Mouse (Mus musculus) kidney, embryonic 15.5 days (tissue): ENCODE data around the gene Etv6. TPM values are rescaled to one million over a fixed set of nuclear protein-coding genes. Genes with fewer than 3 reads are reported as not detected.

Experiments used
- ATAC-seq: fragments of 200-750 bp; cut with Nextera tagmentation; replicated peaks from 2 replicates; pipeline ENCODE4 v1.8.0; 2017; ENCODE audit warnings: moderate TSS enrichment; ENCODE audit not compliant: low FRiP score
- H3K27ac ChIP-seq: fragments of 300-500 bp; sonication (generic); 2 replicates; pipeline ENCODE4 v1.5.1; 2015; ENCODE audit warnings: mild to moderate bottlenecking, inconsistent platforms
- H3K27me3 ChIP-seq: fragments of 300-500 bp; sonication (generic); 2 replicates; pipeline ENCODE4 v1.6.1; 2015; ENCODE audit warnings: inconsistent platforms
- H3K36me3 ChIP-seq: fragments of 300-500 bp; sonication (generic); 2 replicates; pipeline ENCODE4 v1.6.1; 2015; ENCODE audit warnings: inconsistent platforms
- H3K4me1 ChIP-seq: fragments of 300-500 bp; sonication (generic); 2 replicates; pipeline ENCODE4 v1.6.1; 2015; ENCODE audit warnings: inconsistent platforms
- H3K4me2 ChIP-seq: fragments of 300-500 bp; sonication (generic); 2 replicates; pipeline ENCODE4 v1.6.1; 2015; ENCODE audit warnings: moderate library complexity, mild to moderate bottlenecking, inconsistent platforms
- H3K4me3 ChIP-seq: fragments of 300-500 bp; sonication (generic); replicated peaks from 2 replicates; pipeline ENCODE4 v1.5.1; 2015; ENCODE audit warnings: mild to moderate bottlenecking, inconsistent platforms
- H3K9ac ChIP-seq: fragments of 300-500 bp; sonication (generic); 2 replicates; pipeline ENCODE4 v1.6.1; 2015; ENCODE audit warnings: mild to moderate bottlenecking, inconsistent platforms
- H3K9me3 ChIP-seq: fragments of 300-500 bp; sonication (generic); replicated peaks from 2 replicates; pipeline ENCODE4 v1.6.1; 2016; ENCODE audit warnings: inconsistent platforms
- WGBS: fragments of 180-500 bp; shearing (Covaris S2); methylation state at CpG from one replicate; pipeline ENCODE4 v1.1.7; 2015; ENCODE audit warnings: mixed read lengths; 5-methylcytosine and 5-hydroxymethylcytosine counted together
- polyA plus RNA-seq: library from polyadenylated mRNA; unstranded; fragments of >200 nt; fragmentation: Nextera tagmentation; extraction: Ambion mirVana; gene quantifications from 2 replicates; pipeline ENCODE4 v1.2.1, GENCODE M21; 2015

Etv6 gene
- polyA plus RNA-seq, 1 experiment from 2014 or later = 13.0 TPM

GRCm38 (mm10) chr6:134034436-134034835 lies 1.1 kb upstream of the Etv6 start:
- Histone ChIP-seq H3K36me3 (no peaks in the 10 kb centered on the region), H3K4me3 (peak overlapping the region; percentile 83), H3K27me3 (no peaks in the 10 kb centered on the region), H3K9me3 (no peaks in the 10 kb centered on the region), H3K27ac (peak overlapping the region; percentile 100), H3K4me2 (peak overlapping the region; percentile 81), H3K9ac (peak overlapping the region; percentile 96), H3K4me1 (peaks cover 37% of the 10 kb centered on the region)
- under 1% methylated on average over 8 of the region's 8 CpGs for WGBS
- no peak for ATAC-seq

DNA sequence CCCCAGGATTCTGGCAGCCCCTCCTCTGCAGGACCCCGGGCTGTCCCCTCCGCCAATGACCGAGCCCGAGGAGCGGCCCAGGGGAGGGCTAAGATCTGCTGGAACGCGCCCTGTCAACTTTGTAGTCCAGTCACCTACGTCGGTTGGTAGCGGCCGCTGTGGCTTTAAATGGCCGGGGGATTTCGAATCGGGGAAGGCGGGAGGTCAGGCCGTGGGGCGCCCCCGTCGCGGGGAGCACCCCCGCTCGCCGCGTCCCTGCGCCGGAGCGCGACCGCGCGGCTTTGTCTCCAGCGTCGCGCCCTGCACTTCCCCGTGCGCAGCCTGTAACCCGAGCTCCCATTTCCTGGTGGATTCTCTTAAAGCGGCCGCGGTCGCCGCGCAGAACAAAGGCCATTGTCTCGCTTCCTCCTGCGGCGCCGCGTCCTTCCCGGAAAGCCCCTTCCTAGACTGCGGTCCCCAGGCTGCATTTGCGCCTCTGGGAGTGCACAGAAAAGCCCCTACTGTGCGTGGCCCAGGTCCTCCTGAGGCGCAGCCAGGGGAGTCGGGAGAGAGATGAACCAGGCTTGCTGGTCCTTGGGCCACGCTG lies 503 bp upstream of the Etv6 start:
- H3K4me1 ChIP-seq = peaks cover 37% of the 10 kb centered on the region
- H3K4me2 ChIP-seq = peak overlapping the region; percentile 81
- no peaks in the 10 kb centered on the region for H3K27me3 ChIP-seq
- under 1% methylated on average over 55 of the region's 55 CpGs for WGBS
- peak overlapping the region; percentile 96 for H3K9ac ChIP-seq
- no peaks in the 10 kb centered on the region for H3K36me3 ChIP-seq
- peak overlapping the region; percentile 83 for H3K4me3 ChIP-seq
- H3K9me3 ChIP-seq = no peaks in the 10 kb centered on the region
- peak overlapping the region; percentile 100 for H3K27ac ChIP-seq
- ATAC-seq = peak; percentile 94

DNA sequence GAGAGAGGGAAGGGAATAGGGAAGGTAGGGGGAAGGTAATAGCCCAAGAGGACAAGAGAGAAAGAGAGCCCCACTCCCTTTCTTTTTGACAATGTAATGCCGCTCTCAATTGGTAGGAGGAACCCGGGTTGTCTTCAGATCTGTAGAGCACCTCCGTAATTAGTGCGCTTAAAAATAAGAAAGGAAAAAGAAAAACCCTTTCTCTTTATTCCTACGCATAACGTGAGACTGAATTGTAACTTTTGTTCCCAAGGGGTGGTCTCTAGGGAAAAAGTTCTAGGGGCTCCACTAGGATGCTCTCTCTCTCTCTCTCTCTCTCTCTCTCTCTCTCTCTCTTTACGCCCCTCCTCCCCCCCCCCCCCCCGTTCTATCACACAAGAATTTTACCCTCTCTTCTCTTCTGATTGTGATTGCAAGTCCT lies 1.0 kb downstream of the Etv6 start:
- peak overlapping the region; percentile 83 for H3K4me3 ChIP-seq
- H3K27me3 ChIP-seq = no peaks in the 10 kb centered on the region
- peak overlapping the region; percentile 96 for H3K9ac ChIP-seq
- H3K36me3 ChIP-seq = no peaks in the 10 kb centered on the region
- H3K9me3 ChIP-seq = no peaks in the 10 kb centered on the region
- no peak for ATAC-seq
- peaks cover 51% of the 10 kb centered on the region for H3K4me1 ChIP-seq
- H3K4me2 ChIP-seq = peak overlapping the region; percentile 81
- 0% methylated on average over 7 of the region's 8 CpGs for WGBS
- H3K27ac ChIP-seq = peak overlapping the region; percentile 100

DNA sequence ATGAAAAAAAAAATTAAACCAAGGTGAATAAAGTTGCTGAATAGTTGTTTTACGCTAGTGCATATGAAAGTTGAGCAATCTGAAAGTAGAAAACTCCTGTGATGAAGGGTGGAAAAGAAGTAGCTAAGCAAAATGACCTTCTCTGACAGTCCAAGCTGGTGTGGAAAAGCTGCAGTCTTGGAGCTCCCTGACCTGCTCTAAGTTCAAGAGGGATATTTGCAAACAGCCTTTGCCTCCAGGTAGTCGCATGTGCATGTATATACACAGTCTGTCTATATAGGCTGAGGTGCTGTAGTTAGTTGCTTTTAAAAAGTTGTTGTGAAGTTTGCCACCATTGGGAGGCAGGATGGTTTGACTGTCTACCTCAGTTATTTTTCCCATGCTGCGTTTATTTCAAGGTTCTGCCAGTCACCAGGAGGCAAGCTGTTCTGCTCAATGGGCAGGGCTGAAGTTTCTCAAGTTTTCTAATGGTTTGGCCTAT lies 1.5 kb downstream of the Etv6 start:
- Histone ChIP-seq H3K4me3 (peak overlapping the region; percentile 83), H3K4me1 (peaks cover 55% of the 10 kb centered on the region), H3K27ac (no peak overlapping the region), H3K9me3 (no peaks in the 10 kb centered on the region), H3K9ac (peak overlapping the region; percentile 96; the same call in 1 of the 2 replicates), H3K36me3 (no peaks in the 10 kb centered on the region), H3K27me3 (no peaks in the 10 kb centered on the region), H3K4me2 (peak overlapping the region; percentile 81)
- no peak for ATAC-seq
- 15% methylated on average over 3 of the region's 3 CpGs for WGBS

- WGBS = 24% methylated on average over 10 of the region's 10 CpGs
- Histone ChIP-seq H3K4me3 (peak overlapping the region; percentile 83), H3K36me3 (no peaks in the 10 kb centered on the region), H3K9me3 (no peaks in the 10 kb centered on the region), H3K27me3 (no peaks in the 10 kb centered on the region), H3K9ac (no peak overlapping the region), H3K4me2 (peak overlapping the region; percentile 81), H3K27ac (no peak overlapping the region), H3K4me1 (peaks cover 64% of the 10 kb centered on the region)
- no peak for ATAC-seq
These were observed 2.5 kb downstream of the Etv6 start for GRCm38 (mm10) chr6:134037960-134038359.

DNA sequence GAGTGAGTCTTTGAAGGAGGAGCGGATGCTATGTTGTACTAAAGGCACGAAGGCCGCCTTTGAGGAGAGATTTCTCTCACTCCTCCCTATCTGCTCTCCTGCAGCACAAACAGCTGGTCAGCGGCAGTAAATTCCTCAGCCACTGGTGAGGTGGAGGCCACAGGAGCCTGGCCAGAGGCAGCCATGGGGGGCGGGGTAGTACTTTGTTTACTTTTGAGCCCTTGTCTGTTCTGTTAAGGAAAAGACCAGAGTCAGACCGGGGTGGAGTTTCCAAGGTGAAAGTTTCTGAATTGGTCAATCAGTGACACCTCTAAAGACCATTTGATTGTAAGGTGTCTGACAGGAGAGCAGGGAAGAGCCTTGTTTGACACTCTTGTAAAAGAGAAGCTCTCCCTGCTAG lies 3.4 kb downstream of the Etv6 start:
- ATAC-seq = no peak
- H3K27me3 ChIP-seq = no peaks in the 10 kb centered on the region
- H3K27ac ChIP-seq = no peak overlapping the region
- H3K9me3 ChIP-seq = no peaks in the 10 kb centered on the region
- WGBS = 17% methylated on average over 6 of the region's 6 CpGs
- H3K4me2 ChIP-seq = peak overlapping the region; percentile 81
- no peak overlapping the region for H3K9ac ChIP-seq
- peaks cover 68% of the 10 kb centered on the region for H3K4me1 ChIP-seq
- no peaks in the 10 kb centered on the region for H3K36me3 ChIP-seq
- peak overlapping the region; percentile 9; the same call in 1 of the 2 replicates for H3K4me3 ChIP-seq

DNA sequence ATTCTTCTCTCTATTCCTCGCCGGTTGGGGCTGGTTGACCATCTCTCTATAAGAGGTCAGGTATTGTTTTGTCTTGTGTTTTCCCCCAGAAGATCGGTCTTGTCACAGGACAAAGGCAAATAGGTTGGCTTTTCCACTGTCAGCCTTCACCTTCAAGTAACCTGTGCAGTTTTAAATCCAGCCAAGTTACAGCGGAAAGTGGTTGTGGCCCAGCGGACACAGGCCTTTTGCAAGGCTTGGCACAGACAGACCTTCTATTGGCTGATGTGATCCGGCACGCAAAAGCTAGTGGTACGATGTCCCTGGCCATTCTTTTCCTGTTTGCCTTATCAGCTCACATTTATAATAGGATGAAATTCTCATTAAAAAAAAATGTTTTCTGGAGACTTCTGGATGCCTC lies 3.9 kb downstream of the Etv6 start:
- 64% methylated on average over 8 of the region's 8 CpGs for WGBS
- no peak for ATAC-seq

GRCm38 (mm10) chr6:134040312-134040711 lies 4.8 kb downstream of the Etv6 start:
- H3K36me3 ChIP-seq = no peaks in the 10 kb centered on the region
- no peaks in the 10 kb centered on the region for H3K27me3 ChIP-seq
- no peak for ATAC-seq
- no peak overlapping the region for H3K27ac ChIP-seq
- 57% methylated on average over 3 of the region's 3 CpGs for WGBS
- H3K9ac ChIP-seq = no peak overlapping the region
- H3K9me3 ChIP-seq = no peaks in the 10 kb centered on the region
- H3K4me3 ChIP-seq = no peak overlapping the region
- H3K4me2 ChIP-seq = no peak overlapping the region
- H3K4me1 ChIP-seq = peaks cover 76% of the 10 kb centered on the region

More for the DNA sequence above, 3.9 kb downstream of the Etv6 start:
- H3K27me3 ChIP-seq = no peaks in the 10 kb centered on the region
- no peak overlapping the region for H3K9ac ChIP-seq
- peaks cover 68% of the 10 kb centered on the region for H3K4me1 ChIP-seq
- H3K4me2 ChIP-seq = no peak overlapping the region; the same call in 1 of the 2 replicates
- no peak overlapping the region for H3K27ac ChIP-seq
- no peak overlapping the region for H3K4me3 ChIP-seq
- no peaks in the 10 kb centered on the region for H3K9me3 ChIP-seq
- no peaks in the 10 kb centered on the region for H3K36me3 ChIP-seq

GRCm38 (mm10) chr6:134041286-134041685 lies 5.8 kb downstream of the Etv6 start:
- peaks cover 86% of the 10 kb centered on the region for H3K4me1 ChIP-seq
- no peaks in the 10 kb centered on the region for H3K36me3 ChIP-seq
- WGBS = 70% methylated on average over 7 of the region's 7 CpGs
- H3K4me3 ChIP-seq = no peak overlapping the region
- no peaks in the 10 kb centered on the region for H3K9me3 ChIP-seq
- no peak for ATAC-seq
- H3K4me2 ChIP-seq = no peak overlapping the region
- H3K9ac ChIP-seq = no peak overlapping the region
- no peak overlapping the region for H3K27ac ChIP-seq
- H3K27me3 ChIP-seq = no peaks in the 10 kb centered on the region

GRCm38 (mm10) chr6:134041916-134042315 lies 6.4 kb downstream of the Etv6 start:
- ATAC-seq = 0 out of 2 replicates have a peak, but pooled peaks have one; percentile 16
- H3K27ac ChIP-seq = no peak overlapping the region
- H3K27me3 ChIP-seq = no peaks in the 10 kb centered on the region
- no peak overlapping the region for H3K9ac ChIP-seq
- WGBS = 18% methylated on average over 12 of the region's 12 CpGs
- H3K4me1 ChIP-seq = peaks cover 91% of the 10 kb centered on the region
- H3K36me3 ChIP-seq = no peaks in the 10 kb centered on the region
- no peak overlapping the region for H3K4me3 ChIP-seq
- H3K4me2 ChIP-seq = no peak overlapping the region
- no peaks in the 10 kb centered on the region for H3K9me3 ChIP-seq

GRCm38 (mm10) chr6:134043545-134043944 lies 8.0 kb downstream of the Etv6 start:
- peak overlapping the region; percentile 42; the same call in 1 of the 2 replicates for H3K27ac ChIP-seq
- H3K36me3 ChIP-seq = no peaks in the 10 kb centered on the region
- ATAC-seq = peak; percentile 24; the same call in 1 of the 2 replicates
- H3K9me3 ChIP-seq = no peaks in the 10 kb centered on the region
- peak overlapping the region; percentile 24; the same call in 1 of the 2 replicates for H3K4me2 ChIP-seq
- H3K27me3 ChIP-seq = no peaks in the 10 kb centered on the region
- WGBS = 7% methylated on average over 7 of the region's 7 CpGs
- no peak overlapping the region for H3K4me3 ChIP-seq
- H3K9ac ChIP-seq = no peak overlapping the region
- peaks cover 89% of the 10 kb centered on the region for H3K4me1 ChIP-seq

GRCm38 (mm10) chr6:134045092-134045868 lies 9.8 kb downstream of the Etv6 start:
- Histone ChIP-seq H3K36me3 (no peaks in the 10 kb centered on the region), H3K4me2 (0 out of 2 replicates have a peak overlapping the region, but pooled peaks have one; percentile 8), H3K9me3 (no peaks in the 10 kb centered on the region), H3K27ac (no peak overlapping the region), H3K4me1 (peaks cover 82% of the 10 kb centered on the region), H3K4me3 (no peak overlapping the region), H3K9ac (no peak overlapping the region), H3K27me3 (no peaks in the 10 kb centered on the region)
- WGBS = 67% methylated on average over 9 of the region's 9 CpGs
- no peak for ATAC-seq
